Mouse (Mus musculus): ENCODE data around the gene Aknad1. TPM values are rescaled to one million over a fixed set of nuclear protein-coding genes. Genes with fewer than 3 reads are reported as not detected.

Gene Aknad1
- polyA plus RNA-seq, 1 experiment, result not detected

GRCm38 (mm10) chr3:108805622-108806021, 66.2 kb downstream of the Aknad1 start:
- H3K4me3 ChIP-seq (ENCODE audit: low read depth, low read length), result no peak overlapping the region
- no peak overlapping the region for H3K27ac ChIP-seq (ENCODE audit: insufficient read depth, low read depth, low read length)
- H3K36me3 ChIP-seq (ENCODE audit: control insufficient read depth, insufficient read depth, low read length), result peaks cover 54% of the 10 kb centered on the region
- no peaks in the 10 kb centered on the region for H3K27me3 ChIP-seq (ENCODE audit: control insufficient read depth, insufficient read depth, low read length)
- 93% methylated on average over 5 of the region's 5 CpGs for WGBS
- no peak for TF ChIP-seq POLR2A (IDR thresholded peaks at IDR 0.05; ENCODE audit: low read depth, low read length)
- no peak for TF ChIP-seq CTCF (IDR thresholded peaks at IDR 0.05; ENCODE audit: extremely low read depth, insufficient read length, insufficient replicate concordance, low read depth, low read length)
- H3K4me1 ChIP-seq (ENCODE audit: control insufficient read depth, insufficient read depth, insufficient read length, low read length), result no peaks in the 10 kb centered on the region

GRCm38 (mm10) chr3:108810747-108811263, 71.3 kb downstream of the Aknad1 start:
- TF ChIP-seq CTCF (IDR thresholded peaks at IDR 0.05; ENCODE audit: extremely low read depth, insufficient read length, insufficient replicate concordance, low read depth, low read length), result no peak
- no peak for TF ChIP-seq POLR2A (IDR thresholded peaks at IDR 0.05; ENCODE audit: low read depth, low read length)
- WGBS, result 36% methylated on average over 4 of the region's 4 CpGs
- H3K36me3 ChIP-seq (ENCODE audit: control insufficient read depth, insufficient read depth, low read length), result peaks cover 30% of the 10 kb centered on the region
- H3K27ac ChIP-seq (ENCODE audit: insufficient read depth, low read depth, low read length), result no peak overlapping the region
- H3K4me1 ChIP-seq (ENCODE audit: control insufficient read depth, insufficient read depth, insufficient read length, low read length), result no peaks in the 10 kb centered on the region
- no peak overlapping the region for H3K4me3 ChIP-seq (ENCODE audit: low read depth, low read length)
- H3K27me3 ChIP-seq (ENCODE audit: control insufficient read depth, insufficient read depth, low read length), result no peaks in the 10 kb centered on the region

GRCm38 (mm10) chr3:108815631-108816030, 76.2 kb downstream of the Aknad1 start:
- Histone ChIP-seq H3K36me3 (ENCODE audit: control insufficient read depth, insufficient read depth, low read length) (peaks cover 39% of the 10 kb centered on the region), H3K27me3 (ENCODE audit: control insufficient read depth, insufficient read depth, low read length) (no peaks in the 10 kb centered on the region), H3K4me1 (ENCODE audit: control insufficient read depth, insufficient read depth, insufficient read length, low read length) (no peaks in the 10 kb centered on the region), H3K27ac (ENCODE audit: insufficient read depth, low read depth, low read length) (no peak overlapping the region), H3K4me3 (ENCODE audit: low read depth, low read length) (no peak overlapping the region)
- TF ChIP-seq POLR2A (IDR thresholded peaks at IDR 0.05; ENCODE audit: low read depth, low read length), result no peak
- no peak for TF ChIP-seq CTCF (IDR thresholded peaks at IDR 0.05; ENCODE audit: extremely low read depth, insufficient read length, insufficient replicate concordance, low read depth, low read length)
- 64% methylated on average over 4 of the region's 4 CpGs for WGBS

GRCm38 (mm10) chr3:108830493-108830892, 91.0 kb downstream of the Aknad1 start:
- Histone ChIP-seq H3K4me1 (ENCODE audit: control insufficient read depth, insufficient read depth, insufficient read length, low read length) (peaks cover 3% of the 10 kb centered on the region), H3K4me3 (ENCODE audit: low read depth, low read length) (no peak overlapping the region), H3K36me3 (ENCODE audit: control insufficient read depth, insufficient read depth, low read length) (peaks cover 13% of the 10 kb centered on the region), H3K27ac (ENCODE audit: insufficient read depth, low read depth, low read length) (no peak overlapping the region), H3K27me3 (ENCODE audit: control insufficient read depth, insufficient read depth, low read length) (no peaks in the 10 kb centered on the region)
- WGBS, result 23% methylated on average over 11 of the region's 11 CpGs
- TF ChIP-seq CTCF (IDR thresholded peaks at IDR 0.05; ENCODE audit: extremely low read depth, insufficient read length, insufficient replicate concordance, low read depth, low read length), result no peak
- TF ChIP-seq POLR2A (IDR thresholded peaks at IDR 0.05; ENCODE audit: low read depth, low read length), result no peak

DNA sequence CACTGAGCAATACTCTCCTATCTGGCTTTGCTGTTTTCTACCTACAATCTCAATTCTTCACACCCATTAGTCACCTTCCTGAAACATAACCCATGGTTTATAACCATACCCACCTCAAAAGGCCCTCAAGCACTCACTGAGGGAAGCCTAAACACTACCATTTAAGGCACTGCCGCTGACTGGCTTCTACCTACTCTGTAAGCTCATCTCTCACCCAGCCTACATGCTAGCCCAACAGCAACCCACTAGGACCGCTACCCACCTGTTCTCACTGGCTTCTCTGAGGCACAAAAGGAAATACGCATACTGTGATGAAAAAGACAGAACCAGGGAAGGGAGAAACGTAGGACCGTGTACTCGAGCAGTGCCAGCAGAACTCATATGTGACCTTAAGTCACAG, 92.3 kb downstream of the Aknad1 start:
- H3K4me3 ChIP-seq (ENCODE audit: low read depth, low read length), result no peak overlapping the region
- 95% methylated on average over 6 of the region's 6 CpGs for WGBS
- no peaks in the 10 kb centered on the region for H3K27me3 ChIP-seq (ENCODE audit: control insufficient read depth, insufficient read depth, low read length)
- H3K27ac ChIP-seq (ENCODE audit: insufficient read depth, low read depth, low read length), result no peak overlapping the region
- peaks cover 3% of the 10 kb centered on the region for H3K4me1 ChIP-seq (ENCODE audit: control insufficient read depth, insufficient read depth, insufficient read length, low read length)
- TF ChIP-seq POLR2A (IDR thresholded peaks at IDR 0.05; ENCODE audit: low read depth, low read length) (no peak), CTCF (IDR thresholded peaks at IDR 0.05; ENCODE audit: extremely low read depth, insufficient read length, insufficient replicate concordance, low read depth, low read length) (no peak)
- peaks cover 10% of the 10 kb centered on the region for H3K36me3 ChIP-seq (ENCODE audit: control insufficient read depth, insufficient read depth, low read length)

Other genes with a start within 250 kb of the Aknad1 start
- not detected in 2 replicates for gene 1700013F07Rik, start 205.5 kb upstream of the Aknad1 start, polyA plus RNA-seq (2012; rRNA removed)
- gene 5330417C22Rik, start 203.1 kb upstream of the Aknad1 start, polyA plus RNA-seq (2012; rRNA removed), result 15.2 and 19.4 TPM in 2 replicates
- 1.4 and 2.9 TPM in 2 replicates for gene Tmem167b, start 177.2 kb upstream of the Aknad1 start, polyA plus RNA-seq (2012; rRNA removed)
- gene Taf13, start 168.0 kb upstream of the Aknad1 start, polyA plus RNA-seq (2012; rRNA removed), result 0.06 and 0.51 TPM in 2 replicates
- gene Wdr47, start 148.4 kb upstream of the Aknad1 start, polyA plus RNA-seq (2012; rRNA removed), result 0.94 and 1.3 TPM in 2 replicates
- gene Clcc1, start 85.7 kb upstream of the Aknad1 start, polyA plus RNA-seq (2012; rRNA removed), result 7.3 and 17.7 TPM in 2 replicates
- 4.6 and 8.7 TPM in 2 replicates for gene Gpsm2, start 17.3 kb upstream of the Aknad1 start, polyA plus RNA-seq (2012; rRNA removed)
- gene Stxbp3, start 100.9 kb downstream of the Aknad1 start, polyA plus RNA-seq (2012; rRNA removed), result 1.7 and 4.5 TPM in 2 replicates
- 0.10 TPM in 2 replicates for gene Fndc7, start 150.3 kb downstream of the Aknad1 start, polyA plus RNA-seq (2012; rRNA removed)
- gene Prpf38b, start 172.1 kb downstream of the Aknad1 start, polyA plus RNA-seq (2012; rRNA removed), result 38.0 and 73.9 TPM in 2 replicates
- not detected in 2 replicates for gene Henmt1, start 200.2 kb downstream of the Aknad1 start, polyA plus RNA-seq (2012; rRNA removed)
- gene Gm9857, start 200.8 kb downstream of the Aknad1 start, polyA plus RNA-seq (2012; rRNA removed), result not detected in 2 replicates